Mouse (Mus musculus) kidney, postnatal 0 days (tissue): ENCODE data around the gene Rin2. TPM values are rescaled to one million over a fixed set of nuclear protein-coding genes. Genes with fewer than 3 reads are reported as not detected.

ENCODE experiments used
- ATAC-seq: fragments of 200-750 bp; cut with Nextera tagmentation; replicated peaks from 2 replicates; pipeline ENCODE4 v1.8.0; 2017; ENCODE audit warnings: low read depth, moderate number of reproducible peaks, moderate TSS enrichment, moderate library complexity; ENCODE audit not compliant: low FRiP score
- DNase-seq: peaks from one replicate; pipeline ENCODE4 v3.0.0-alpha.2; 2016; ENCODE audit warnings: low spot score
- H3K27ac ChIP-seq: fragments of 300-500 bp; sonication (generic); 2 replicates; pipeline ENCODE4 v1.5.1; 2014; ENCODE audit warnings: mild to moderate bottlenecking
- H3K27me3 ChIP-seq: fragments of 300-500 bp; sonication (generic); 2 replicates; pipeline ENCODE4 v1.6.1; 2014; ENCODE audit warnings: low read length, mixed read lengths; ENCODE audit not compliant: insufficient read depth
- H3K36me3 ChIP-seq: fragments of 300-500 bp; sonication (generic); 2 replicates; pipeline ENCODE4 v1.6.1; 2014; ENCODE audit warnings: low read length, mixed read lengths; ENCODE audit not compliant: insufficient read depth
- H3K4me1 ChIP-seq: fragments of 300-500 bp; sonication (generic); replicated peaks from 2 replicates; pipeline ENCODE4 v1.6.1; 2014; ENCODE audit warnings: antibody characterized with exemption, low read length, mixed read lengths; ENCODE audit not compliant: insufficient read depth
- H3K4me2 ChIP-seq: fragments of 300-500 bp; sonication (generic); 2 replicates; pipeline ENCODE4 v1.6.1; 2014; ENCODE audit warnings: mild to moderate bottlenecking, low read length, moderate library complexity, mixed read lengths
- H3K4me3 ChIP-seq: fragments of 300-500 bp; sonication (generic); replicated peaks from 2 replicates; pipeline ENCODE4 v1.5.1; 2014; ENCODE audit warnings: low read depth, low read length
- H3K9ac ChIP-seq: fragments of 300-500 bp; sonication (generic); 2 replicates; pipeline ENCODE4 v1.6.1; 2014; ENCODE audit warnings: low read depth, low read length
- H3K9me3 ChIP-seq: fragments of 300-500 bp; sonication (generic); replicated peaks from 2 replicates; pipeline ENCODE4 v1.6.1; 2016; ENCODE audit warnings: low read length, inconsistent platforms, mixed read lengths
- CTCF ChIP-seq: IDR thresholded peaks from 2 replicates; pipeline ENCODE4 v1.5.1; 2016; ENCODE audit warnings: antibody characterized with exemption, low read depth, mild to moderate bottlenecking, moderate library complexity
- WGBS: fragments of 180-500 bp; shearing (Covaris S2); extraction: QIAGEN DNeasy Blood & Tissue Kit; methylation state at CpG from one replicate; pipeline ENCODE4 v1.1.7; 2014; 5-methylcytosine and 5-hydroxymethylcytosine counted together
- polyA plus RNA-seq: library from polyadenylated mRNA; unstranded; fragments of >200 nt; fragmentation: Nextera tagmentation; extraction: Ambion mirVana; gene quantifications from 2 replicates; pipeline ENCODE4 v1.2.1, GENCODE M21; 2015

Rin2 gene
- polyA plus RNA-seq, 1 experiment from 2014 or later, result 23.8 TPM

DNA sequence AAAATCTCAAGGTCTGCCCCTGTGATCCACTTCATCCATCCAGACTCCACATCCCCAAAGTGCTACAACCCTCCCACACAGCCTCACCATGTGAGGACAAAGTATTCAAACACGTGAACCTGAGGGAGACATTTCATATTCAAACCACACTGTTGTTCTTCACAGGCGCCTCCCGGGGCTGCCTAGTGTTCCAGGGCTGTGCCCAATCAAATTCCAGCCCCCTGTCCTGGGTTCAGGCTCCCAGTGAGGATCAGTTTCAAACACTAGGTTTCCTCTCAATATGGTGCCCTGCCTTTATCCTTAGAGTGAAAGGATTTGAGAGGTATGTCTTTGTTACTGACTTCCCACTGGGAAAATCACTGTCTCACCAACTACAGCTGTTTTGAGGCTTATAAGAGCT, 18.9 kb upstream of the Rin2 start:
- H3K9me3 ChIP-seq, result no peaks in the 10 kb centered on the region
- no peak overlapping the region for H3K27ac ChIP-seq
- no peak for TF ChIP-seq CTCF
- no peaks in the 10 kb centered on the region for H3K36me3 ChIP-seq
- no peak for ATAC-seq
- no peak for DNase-seq
- no peaks in the 10 kb centered on the region for H3K27me3 ChIP-seq
- H3K4me3 ChIP-seq, result no peak overlapping the region
- whole genome bisulfite sequencing, result 53% methylated on average over 3 of the region's 3 CpGs
- no peak overlapping the region for H3K4me2 ChIP-seq
- no peaks in the 10 kb centered on the region for H3K4me1 ChIP-seq
- H3K9ac ChIP-seq, result no peak overlapping the region

DNA sequence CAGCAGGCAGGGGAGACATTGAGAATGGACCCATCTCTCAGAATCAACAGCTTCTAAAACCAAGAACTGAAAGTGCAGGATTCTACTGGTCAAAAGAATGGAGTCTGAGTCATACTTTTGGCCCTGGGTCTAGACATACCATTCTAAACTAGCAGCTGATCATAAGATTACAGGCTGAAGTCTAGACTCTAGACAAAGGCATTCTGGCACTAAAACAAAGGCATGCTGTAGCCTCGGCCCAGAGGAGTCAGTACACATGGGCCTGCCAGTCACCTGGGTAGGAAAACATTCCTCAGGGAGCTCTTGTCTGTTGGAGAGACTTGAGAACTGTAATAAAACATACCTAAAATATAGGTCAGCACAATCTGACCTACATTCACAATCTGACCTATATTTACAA, 18.3 kb upstream of the Rin2 start:
- ATAC-seq, result peak; percentile 52; the same call in 1 of the 2 replicates
- WGBS, result 41% methylated on average over 1 of the region's 1 CpGs
- DNase-seq, result no peak

DNA sequence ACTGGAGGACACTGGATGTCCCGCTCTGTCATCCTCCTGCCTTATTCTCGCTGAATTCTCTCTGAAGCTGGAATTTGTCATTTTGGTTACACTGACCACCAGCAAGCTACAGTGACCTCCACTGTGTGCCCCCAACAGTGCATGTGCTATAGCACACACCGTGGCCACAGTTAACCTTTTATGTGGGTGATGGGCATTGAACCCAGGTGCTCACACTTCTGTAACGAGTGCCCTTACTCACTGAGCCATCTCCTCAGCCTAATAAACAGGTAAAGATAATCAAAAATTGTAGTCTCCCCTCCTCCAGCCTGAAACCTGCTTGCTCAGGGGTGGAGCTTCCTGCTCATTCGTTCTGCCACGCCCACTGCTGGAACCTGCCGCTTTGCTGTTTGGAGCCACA, 13.8 kb upstream of the Rin2 start:
- Histone ChIP-seq H3K9ac (no peak overlapping the region), H3K4me2 (no peak overlapping the region), H3K27me3 (no peaks in the 10 kb centered on the region), H3K9me3 (no peaks in the 10 kb centered on the region), H3K36me3 (no peaks in the 10 kb centered on the region), H3K4me1 (no peaks in the 10 kb centered on the region), H3K27ac (no peak overlapping the region), H3K4me3 (no peak overlapping the region)
- ATAC-seq (no peak), DNase-seq (no peak)
- TF ChIP-seq CTCF, result no peak
- 63% methylated on average over 6 of the region's 7 CpGs for WGBS

More for the DNA sequence above, 18.3 kb upstream of the Rin2 start:
- Histone ChIP-seq H3K36me3 (no peaks in the 10 kb centered on the region), H3K4me2 (no peak overlapping the region), H3K4me3 (no peak overlapping the region), H3K4me1 (no peaks in the 10 kb centered on the region), H3K9me3 (no peaks in the 10 kb centered on the region), H3K27ac (no peak overlapping the region), H3K27me3 (no peaks in the 10 kb centered on the region), H3K9ac (no peak overlapping the region)
- no peak for TF ChIP-seq CTCF

DNA sequence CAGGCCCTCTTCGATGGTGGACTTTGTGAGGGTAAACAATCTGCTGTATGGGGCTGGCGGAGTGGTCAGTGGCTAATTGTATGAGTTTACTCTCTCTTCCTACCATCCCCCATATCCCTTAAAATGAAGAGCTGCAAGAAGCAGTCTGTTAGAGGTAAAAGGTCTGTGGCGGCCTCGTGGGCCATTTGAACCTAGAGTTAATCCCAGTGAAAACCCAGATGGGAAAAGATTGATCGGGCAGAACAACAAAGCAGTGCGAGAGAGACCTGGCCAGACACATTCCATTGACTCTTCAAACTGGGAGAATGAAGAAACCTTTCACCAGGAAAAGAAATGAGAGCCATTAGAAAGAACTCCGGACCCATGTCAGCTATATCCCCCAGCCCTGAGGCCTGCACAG, 11.1 kb upstream of the Rin2 start:
- Histone ChIP-seq H3K4me3 (no peak overlapping the region), H3K27me3 (no peaks in the 10 kb centered on the region), H3K36me3 (no peaks in the 10 kb centered on the region), H3K27ac (peak overlapping the region; percentile 81), H3K4me2 (no peak overlapping the region), H3K9me3 (no peaks in the 10 kb centered on the region), H3K9ac (no peak overlapping the region), H3K4me1 (no peaks in the 10 kb centered on the region)
- DNase-seq (no peak), ATAC-seq (peak; percentile 57)
- TF ChIP-seq CTCF, result no peak
- WGBS, result 63% methylated on average over 7 of the region's 7 CpGs

DNA sequence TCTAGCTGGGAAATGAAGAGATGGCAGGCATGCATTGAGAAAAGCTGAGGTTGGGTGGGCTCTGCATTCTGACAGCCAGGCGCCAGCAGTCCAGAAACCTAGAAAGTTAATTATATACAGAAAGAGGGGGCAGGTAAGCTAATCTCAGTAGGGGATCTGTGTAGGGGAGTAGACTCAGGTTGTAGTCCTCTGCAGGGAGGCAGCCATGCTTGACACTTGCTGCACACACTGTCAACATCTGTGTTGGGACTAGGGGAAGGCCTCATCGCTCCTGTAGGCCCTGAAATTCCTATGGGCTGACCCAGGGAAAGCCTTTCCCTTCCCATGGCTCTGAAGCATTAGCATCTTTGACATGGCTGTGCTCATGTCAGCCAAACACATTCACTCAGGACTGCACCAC, 10.7 kb upstream of the Rin2 start:
- peak; percentile 55 for DNase-seq
- no peaks in the 10 kb centered on the region for H3K36me3 ChIP-seq

DNA sequence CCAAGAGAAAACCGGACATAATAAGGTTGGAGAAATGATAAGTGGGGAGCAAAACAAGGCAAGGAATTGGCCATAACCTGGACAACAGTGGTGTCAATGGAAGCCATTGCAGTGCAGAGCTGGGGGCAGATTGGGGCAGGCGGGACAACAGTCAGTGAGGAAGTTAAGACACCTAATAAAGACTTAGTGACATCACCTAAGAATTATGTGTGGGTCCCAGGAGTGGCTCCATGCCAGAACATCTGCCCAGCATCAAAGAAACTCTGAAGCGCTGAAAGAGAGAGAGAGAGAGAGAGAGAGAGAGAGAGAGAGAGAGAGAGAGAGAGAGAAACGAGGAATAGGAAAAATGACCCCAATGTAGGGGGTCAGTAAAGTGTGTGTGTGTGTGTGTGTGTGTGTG, 6.9 kb upstream of the Rin2 start:
- no peaks in the 10 kb centered on the region for H3K27me3 ChIP-seq

More for the DNA sequence above, 10.7 kb upstream of the Rin2 start:
- no peak overlapping the region for H3K4me3 ChIP-seq
- no peak; the same call in 1 of the 2 replicates for TF ChIP-seq CTCF
- H3K27me3 ChIP-seq, result no peaks in the 10 kb centered on the region
- ATAC-seq, result peak; percentile 96
- H3K4me1 ChIP-seq, result no peaks in the 10 kb centered on the region
- no peaks in the 10 kb centered on the region for H3K9me3 ChIP-seq
- H3K4me2 ChIP-seq, result no peak overlapping the region
- WGBS, result 70% methylated on average over 2 of the region's 2 CpGs
- H3K27ac ChIP-seq, result peak overlapping the region; percentile 81
- no peak overlapping the region for H3K9ac ChIP-seq

DNA sequence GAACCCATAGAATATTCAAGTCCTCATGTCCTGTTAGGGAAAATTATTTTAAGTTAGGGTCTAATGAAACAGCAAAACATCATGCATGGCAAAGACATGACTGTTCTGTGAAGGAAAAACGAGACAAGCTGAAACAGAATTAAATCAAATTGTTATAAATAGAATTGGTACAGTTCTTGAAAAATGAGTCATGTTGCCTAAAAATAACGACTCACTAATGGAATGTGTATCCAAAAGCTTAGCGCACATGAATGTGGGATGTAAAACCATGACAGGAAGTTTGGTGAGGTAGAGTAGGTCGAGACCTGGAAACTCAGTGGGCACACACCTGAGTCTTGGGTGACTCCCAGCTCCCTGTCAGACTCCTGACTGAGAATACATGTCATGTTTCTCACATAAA, 4.9 kb upstream of the Rin2 start:
- Histone ChIP-seq H3K36me3 (no peaks in the 10 kb centered on the region), H3K27me3 (no peaks in the 10 kb centered on the region), H3K9ac (no peak overlapping the region), H3K4me3 (no peak overlapping the region), H3K9me3 (no peaks in the 10 kb centered on the region), H3K4me2 (no peak overlapping the region), H3K27ac (no peak overlapping the region), H3K4me1 (0 out of 2 replicates have a peak, but pooled peaks cover 5% of the 10 kb centered on the region)
- no peak for ATAC-seq
- WGBS, result 80% methylated on average over 4 of the region's 4 CpGs
- no peak for DNase-seq
- TF ChIP-seq CTCF, result no peak

More for the DNA sequence above, 6.9 kb upstream of the Rin2 start:
- Histone ChIP-seq H3K9me3 (no peaks in the 10 kb centered on the region), H3K27ac (no peak overlapping the region), H3K4me2 (no peak overlapping the region), H3K9ac (no peak overlapping the region), H3K36me3 (no peaks in the 10 kb centered on the region), H3K4me1 (no peaks in the 10 kb centered on the region), H3K4me3 (no peak overlapping the region)
- 66% methylated on average over 4 of the region's 4 CpGs for WGBS
- ATAC-seq (no peak), DNase-seq (no peak)
- TF ChIP-seq CTCF, result no peak
